Mouse (Mus musculus) spleen, adult 2 months (tissue): Measurements from ENCODE around the gene Gm20503. TPM values are rescaled to one million over a fixed set of nuclear protein-coding genes. Genes with fewer than 3 reads are reported as not detected.
A peak's percentile ranks its signal among the peaks of the same experiment; 100 is the strongest.

Experiments
- DNase-seq, 2 experiments: peaks; one replicate each; pipeline versions ENCODE4 v3.0.0 to v3.0.0-alpha.2; 2012 to 2021; ENCODE audit warnings: low spot score in 2 of 2, low read depth in 1 of 2
- H3K27ac ChIP-seq: fragments of 200-500 bp; 2 replicates; pipeline ENCODE4 v1.5.1; 2012; ENCODE audit warnings: low read length, inconsistent platforms; ENCODE audit not compliant: insufficient read depth
- H3K27me3 ChIP-seq: fragments of 200-500 bp; 2 replicates; pipeline ENCODE4 v1.6.1; 2012; ENCODE audit warnings: mild to moderate bottlenecking, moderate library complexity, low read length, inconsistent platforms; ENCODE audit not compliant: control insufficient read depth, insufficient read depth
- H3K36me3 ChIP-seq: fragments of 200-500 bp; 2 replicates; pipeline ENCODE4 v1.6.1; 2012; ENCODE audit warnings: mild to moderate bottlenecking, low read length, inconsistent platforms; ENCODE audit not compliant: control insufficient read depth, insufficient read depth
- H3K4me1 ChIP-seq: fragments of 200-500 bp; 2 replicates; pipeline ENCODE4 v1.6.1; 2011; ENCODE audit warnings: inconsistent platforms; ENCODE audit not compliant: control insufficient read depth, insufficient read depth, insufficient read length
- H3K4me3 ChIP-seq: fragments of 200-500 bp; 2 replicates; pipeline ENCODE4 v1.5.1; 2011; ENCODE audit warnings: mild to moderate bottlenecking, inconsistent platforms; ENCODE audit not compliant: insufficient read depth, insufficient read length; ENCODE audit errors: extremely low read depth
- CTCF ChIP-seq: fragments of 200-500 bp; IDR thresholded peaks from 2 replicates; pipeline ENCODE4 v1.5.1; 2011; ENCODE audit warnings: mild to moderate bottlenecking, inconsistent platforms; ENCODE audit not compliant: insufficient read depth, insufficient read length, insufficient replicate concordance; ENCODE audit errors: extremely low read depth
- POLR2A ChIP-seq: fragments of 200-500 bp; IDR thresholded peaks from 2 replicates; pipeline ENCODE4 v1.6.1; 2011; ENCODE audit warnings: low read depth, low read length, inconsistent platforms
- whole genome bisulfite sequencing: fragments of 180-500 bp; shearing (Covaris S2); methylation state at CpG from one replicate; pipeline ENCODE4 v1.1.7; 2018; 5-methylcytosine and 5-hydroxymethylcytosine counted together
- polyA plus RNA-seq: library from polyadenylated mRNA; depleted of rRNA; stranded (reverse); fragments of >200 nt; gene quantifications from 2 replicates; pipeline ENCODE4 v1.2.3, GENCODE M21; 2012; rRNA removed

The Gm20503 gene
- not detected in 2 replicates for polyA plus RNA-seq

DNA sequence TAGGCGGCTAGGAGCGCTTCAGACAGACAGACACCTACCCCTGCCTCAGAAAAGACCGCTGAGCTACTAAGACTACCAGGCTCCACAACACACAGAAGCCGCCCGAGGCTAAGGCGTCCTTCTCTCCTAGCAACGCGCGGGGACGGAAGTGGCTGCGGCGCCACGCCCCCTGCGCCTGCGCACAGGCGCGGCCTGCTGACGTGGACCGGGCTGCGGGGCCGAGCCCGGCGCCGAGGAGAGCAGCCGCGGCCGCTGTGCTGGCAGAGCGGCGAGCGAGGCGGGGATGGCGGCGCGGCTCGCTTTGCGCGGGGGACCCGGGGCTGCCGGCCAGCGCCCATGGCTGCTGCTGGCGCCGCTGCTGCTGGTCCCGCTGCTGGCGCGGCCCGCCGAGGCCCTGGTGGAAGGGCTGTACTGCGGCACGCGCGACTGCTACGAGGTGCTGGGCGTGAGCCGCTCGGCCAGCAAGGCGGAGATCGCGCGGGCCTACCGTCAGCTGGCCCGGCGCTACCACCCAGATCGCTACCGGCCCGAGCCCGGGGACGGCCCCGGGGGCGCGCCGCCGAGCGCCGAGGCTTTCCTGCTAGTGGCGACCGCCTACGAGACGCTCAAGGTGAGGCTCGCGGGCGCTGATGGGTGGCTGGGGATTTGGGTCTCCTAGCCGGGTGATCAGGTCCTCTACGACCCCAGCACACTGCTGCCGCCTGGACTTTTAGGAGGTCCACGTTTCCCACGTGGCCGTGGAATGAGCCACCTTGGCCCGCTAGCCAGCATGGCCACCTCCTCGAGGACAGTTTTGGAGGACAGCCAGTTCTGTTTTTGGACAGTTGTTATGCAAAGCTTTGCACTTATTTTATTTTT lies at the start of gene Gm20503:
Gene Gm20503, plus strand, starts transcription at position 263 of the 858 bp plus-strand sequence.
- H3K36me3 ChIP-seq: no peaks in the 10 kb centered on the region
- peak within 1 kb of the TSS; percentile 68 for H3K27ac ChIP-seq
- peaks cover 6% of the 10 kb centered on the region; the same call in 1 of the 2 replicates for H3K4me1 ChIP-seq
- WGBS: under 1% methylated on average over 88 of the region's 89 CpGs
- peak within 1 kb of the TSS; percentile 87 for H3K4me3 ChIP-seq
- H3K27me3 ChIP-seq: no peaks in the 10 kb centered on the region
- peak; percentile 74 to 91 for DNase-seq
- TF ChIP-seq POLR2A (peak; percentile 67), CTCF (no peak)

DNA sequence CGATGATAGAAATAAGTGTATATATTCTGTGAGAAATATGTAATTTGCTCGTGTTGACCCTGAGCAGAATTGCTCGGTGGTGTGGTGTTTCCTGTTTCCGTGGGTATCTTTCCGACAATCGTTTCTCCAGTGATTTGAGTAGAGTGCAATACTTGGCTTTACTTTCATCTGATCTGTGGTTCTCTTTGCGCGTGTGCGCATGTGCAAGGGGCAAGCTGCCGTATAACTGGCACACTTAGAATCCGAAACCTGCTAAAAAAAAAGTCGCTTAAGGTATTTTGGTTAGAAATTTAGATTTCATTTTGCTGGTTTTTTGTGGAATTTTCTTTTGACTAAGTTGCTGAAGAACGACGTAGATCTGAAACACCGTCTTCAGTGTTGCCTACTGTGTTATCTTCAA lies 41.3 kb upstream of the Gm20503 start:
- Histone ChIP-seq H3K4me3 (no peak overlapping the region), H3K36me3 (no peaks in the 10 kb centered on the region), H3K27me3 (no peaks in the 10 kb centered on the region), H3K27ac (no peak overlapping the region), H3K4me1 (no peaks in the 10 kb centered on the region)
- TF ChIP-seq CTCF (no peak), POLR2A (no peak)
- no peak for DNase-seq
- 83% methylated on average over 15 of the region's 15 CpGs for WGBS

DNA sequence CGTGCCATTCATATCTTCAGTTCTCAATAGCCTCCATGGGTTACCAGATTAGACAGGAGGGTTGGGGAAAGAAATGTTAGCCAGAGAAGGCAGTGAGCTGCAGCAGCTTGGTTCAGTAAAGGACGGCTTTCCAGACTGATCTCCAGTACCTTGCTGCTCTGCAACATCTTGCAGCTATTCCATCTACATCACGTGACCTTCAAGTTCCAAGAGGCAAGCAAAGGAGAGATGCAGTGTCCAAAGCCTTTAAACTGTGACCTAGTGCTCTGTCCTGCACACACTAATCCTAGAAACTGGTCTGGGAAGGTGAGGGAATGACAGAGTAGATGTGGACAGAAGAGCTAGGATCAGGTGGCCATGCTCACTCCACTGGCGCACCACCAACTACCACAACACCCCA lies 39.7 kb upstream of the Gm20503 start:
- WGBS: 93% methylated on average over 4 of the region's 4 CpGs
- TF ChIP-seq POLR2A: no peak
- TF ChIP-seq CTCF: no peak
- no peaks in the 10 kb centered on the region for H3K4me1 ChIP-seq
- no peaks in the 10 kb centered on the region for H3K36me3 ChIP-seq
- H3K27ac ChIP-seq: no peak overlapping the region
- H3K27me3 ChIP-seq: no peaks in the 10 kb centered on the region
- H3K4me3 ChIP-seq: no peak overlapping the region
- DNase-seq: no peak

DNA sequence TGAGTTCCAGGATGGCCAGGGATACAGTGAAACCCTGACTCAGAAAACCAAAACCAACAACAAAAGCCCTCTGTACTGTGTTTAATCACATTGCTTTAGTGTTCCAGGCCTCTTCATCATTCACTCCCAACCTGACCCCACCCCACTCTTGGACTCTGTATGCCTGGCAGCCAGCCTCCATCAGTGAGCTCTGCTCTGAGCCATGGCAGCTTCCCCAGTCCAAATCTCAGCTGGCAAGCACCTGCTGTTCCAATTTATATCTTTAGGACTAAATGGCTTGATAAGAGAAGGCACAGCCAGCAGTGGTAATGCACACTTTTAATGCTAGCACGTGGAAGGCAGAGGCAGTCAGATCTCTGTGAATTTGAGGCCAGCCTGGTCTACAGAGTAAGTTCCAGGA lies 37.9 kb upstream of the Gm20503 start:
- Histone ChIP-seq H3K4me1 (no peaks in the 10 kb centered on the region), H3K36me3 (no peaks in the 10 kb centered on the region), H3K27me3 (no peaks in the 10 kb centered on the region), H3K27ac (no peak overlapping the region), H3K4me3 (no peak overlapping the region)
- DNase-seq: no peak
- WGBS: 86% methylated on average over 1 of the region's 1 CpGs
- TF ChIP-seq CTCF (no peak), POLR2A (no peak)

DNA sequence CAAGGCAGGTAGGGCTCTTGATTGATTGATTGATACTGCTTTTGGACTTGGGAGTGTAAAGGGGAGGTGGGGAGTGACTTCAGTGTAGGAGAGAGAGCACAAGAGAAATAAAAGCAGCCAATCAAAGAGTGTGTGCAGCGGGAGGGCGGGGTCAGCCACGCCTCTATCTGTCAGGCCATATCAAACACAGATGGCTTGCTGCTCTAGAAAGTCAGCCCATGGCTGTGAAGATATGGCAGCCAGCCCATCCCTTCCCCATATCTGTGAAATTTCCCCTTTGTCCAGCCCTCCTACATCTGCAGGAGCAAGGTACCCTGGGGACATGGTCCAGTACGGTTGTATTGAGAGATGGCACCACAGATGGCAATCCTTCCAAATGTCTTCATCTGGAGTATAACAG lies 32.3 kb upstream of the Gm20503 start:
- DNase-seq: no peak
- Histone ChIP-seq H3K4me3 (no peak overlapping the region), H3K27ac (no peak overlapping the region), H3K36me3 (no peaks in the 10 kb centered on the region), H3K27me3 (no peaks in the 10 kb centered on the region), H3K4me1 (no peaks in the 10 kb centered on the region)
- WGBS: 81% methylated on average over 4 of the region's 4 CpGs
- TF ChIP-seq POLR2A (no peak), CTCF (no peak)

DNA sequence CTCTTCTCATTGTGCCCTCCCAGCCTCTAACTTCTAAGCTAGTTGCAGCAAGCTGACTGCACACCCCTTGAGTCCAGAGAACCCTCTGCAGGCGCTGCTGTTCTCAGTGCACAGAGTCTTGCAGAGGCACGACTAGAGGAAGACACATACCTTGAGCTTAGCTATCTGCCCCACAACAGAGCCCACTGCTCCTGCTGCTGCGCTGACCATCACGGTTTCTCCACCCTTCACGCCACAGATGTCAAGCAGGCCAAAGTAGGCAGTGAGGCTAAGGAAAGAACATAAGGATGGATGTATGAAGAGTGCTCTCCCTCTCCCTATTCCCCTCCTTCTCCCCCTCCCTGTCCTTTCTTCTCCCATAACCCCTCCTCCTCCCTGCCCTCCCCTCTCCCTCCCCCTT lies 27.3 kb upstream of the Gm20503 start:
- TF ChIP-seq CTCF: no peak
- TF ChIP-seq POLR2A: no peak
- Histone ChIP-seq H3K4me1 (no peaks in the 10 kb centered on the region), H3K4me3 (no peak overlapping the region), H3K27me3 (no peaks in the 10 kb centered on the region), H3K36me3 (no peaks in the 10 kb centered on the region; the same call in 1 of the 2 replicates), H3K27ac (no peak overlapping the region)
- no peak for DNase-seq
- 97% methylated on average over 5 of the region's 5 CpGs for WGBS

DNA sequence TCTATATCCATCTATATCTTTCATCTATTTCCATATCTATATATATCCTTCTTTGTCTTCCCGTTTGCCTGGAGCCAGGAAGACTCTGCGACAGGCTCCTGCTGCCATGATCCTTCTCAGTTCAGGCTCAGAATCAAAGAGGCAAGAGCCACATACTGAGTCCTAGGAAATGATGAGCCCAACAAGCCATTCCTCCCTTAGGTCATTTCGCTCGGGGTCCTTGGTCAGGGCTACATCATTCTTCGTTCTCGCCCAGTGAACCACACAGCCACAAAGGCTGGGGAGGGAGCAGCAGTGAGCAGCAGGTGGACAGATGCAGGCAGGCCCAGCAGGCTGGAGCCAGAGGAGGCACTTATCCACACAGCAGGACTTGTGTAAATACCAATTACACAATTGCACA lies 21.6 kb upstream of the Gm20503 start:
- DNase-seq: no peak
- 88% methylated on average over 6 of the region's 6 CpGs for WGBS
- H3K36me3 ChIP-seq: no peaks in the 10 kb centered on the region; the same call in 1 of the 2 replicates

More for the DNA sequence above, 21.6 kb upstream of the Gm20503 start:
- peaks cover 3% of the 10 kb centered on the region; the same call in 1 of the 2 replicates for H3K4me1 ChIP-seq
- no peak for TF ChIP-seq CTCF
- no peak for TF ChIP-seq POLR2A
- H3K4me3 ChIP-seq: no peak overlapping the region
- H3K27ac ChIP-seq: no peak overlapping the region
- no peaks in the 10 kb centered on the region for H3K27me3 ChIP-seq
